Mouse (Mus musculus): ENCODE measurements around the gene Itga4. TPM values are rescaled to one million over a fixed set of nuclear protein-coding genes. Genes with fewer than 3 reads are reported as not detected.

The Itga4 gene
- polyA plus RNA-seq, 1 experiment from 2014 or later: 2.7 TPM

- Histone ChIP-seq H3K9ac (no peak overlapping the region), H3K4me3 (no peak overlapping the region), H3K4me2 (no peak overlapping the region), H3K9me3 (replicated peaks) (no peaks in the 10 kb centered on the region), H3K4me1 (replicated peaks) (no peaks in the 10 kb centered on the region), H3K27ac (no peak overlapping the region), H3K36me3 (no peaks in the 10 kb centered on the region), H3K27me3 (no peaks in the 10 kb centered on the region)
- 83% methylated on average over 3 of the region's 3 CpGs for WGBS
- ATAC-seq (replicated peaks; ENCODE audit: insufficient number of reproducible peaks, insufficient read depth, low FRiP score, low read depth): no peak
Observed at GRCm38 (mm10) chr2:79357835-79358234, 102.6 kb downstream of the Itga4 start.

- H3K4me2 ChIP-seq: no peak overlapping the region
- H3K4me3 ChIP-seq: no peak overlapping the region
- no peak for ATAC-seq (replicated peaks; ENCODE audit: insufficient number of reproducible peaks, insufficient read depth, low FRiP score, low read depth)
- H3K27ac ChIP-seq: no peak overlapping the region
- no peaks in the 10 kb centered on the region for H3K9me3 ChIP-seq (replicated peaks)
- H3K36me3 ChIP-seq: no peaks in the 10 kb centered on the region
- H3K27me3 ChIP-seq: no peaks in the 10 kb centered on the region
- 63% methylated on average over 6 of the region's 6 CpGs for WGBS
- no peaks in the 10 kb centered on the region for H3K4me1 ChIP-seq (replicated peaks)
- no peak overlapping the region for H3K9ac ChIP-seq
Observed at GRCm38 (mm10) chr2:79362029-79362428, 106.8 kb downstream of the Itga4 start.

DNA sequence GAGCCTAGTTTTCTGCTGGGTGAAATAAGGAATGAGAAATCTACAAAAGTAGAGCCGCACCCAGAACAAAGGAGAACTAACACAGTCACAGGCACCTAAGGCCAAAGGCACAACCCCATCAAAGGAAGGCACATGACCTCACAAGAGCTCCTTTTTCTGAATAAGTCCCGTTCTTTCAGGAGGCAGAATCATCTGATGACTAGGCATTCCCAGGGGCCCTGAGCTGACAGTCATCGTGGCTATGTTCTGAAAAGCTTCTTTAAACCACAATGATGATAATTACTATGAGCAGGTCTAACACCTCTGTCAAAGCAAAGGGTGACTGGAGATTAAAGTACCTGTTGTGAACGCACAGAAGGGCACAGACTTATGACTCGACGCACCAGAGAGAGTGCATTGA lies 108.7 kb downstream of the Itga4 start:
- 63% methylated on average over 6 of the region's 6 CpGs for WGBS
- no peaks in the 10 kb centered on the region for H3K9me3 ChIP-seq (replicated peaks)

DNA sequence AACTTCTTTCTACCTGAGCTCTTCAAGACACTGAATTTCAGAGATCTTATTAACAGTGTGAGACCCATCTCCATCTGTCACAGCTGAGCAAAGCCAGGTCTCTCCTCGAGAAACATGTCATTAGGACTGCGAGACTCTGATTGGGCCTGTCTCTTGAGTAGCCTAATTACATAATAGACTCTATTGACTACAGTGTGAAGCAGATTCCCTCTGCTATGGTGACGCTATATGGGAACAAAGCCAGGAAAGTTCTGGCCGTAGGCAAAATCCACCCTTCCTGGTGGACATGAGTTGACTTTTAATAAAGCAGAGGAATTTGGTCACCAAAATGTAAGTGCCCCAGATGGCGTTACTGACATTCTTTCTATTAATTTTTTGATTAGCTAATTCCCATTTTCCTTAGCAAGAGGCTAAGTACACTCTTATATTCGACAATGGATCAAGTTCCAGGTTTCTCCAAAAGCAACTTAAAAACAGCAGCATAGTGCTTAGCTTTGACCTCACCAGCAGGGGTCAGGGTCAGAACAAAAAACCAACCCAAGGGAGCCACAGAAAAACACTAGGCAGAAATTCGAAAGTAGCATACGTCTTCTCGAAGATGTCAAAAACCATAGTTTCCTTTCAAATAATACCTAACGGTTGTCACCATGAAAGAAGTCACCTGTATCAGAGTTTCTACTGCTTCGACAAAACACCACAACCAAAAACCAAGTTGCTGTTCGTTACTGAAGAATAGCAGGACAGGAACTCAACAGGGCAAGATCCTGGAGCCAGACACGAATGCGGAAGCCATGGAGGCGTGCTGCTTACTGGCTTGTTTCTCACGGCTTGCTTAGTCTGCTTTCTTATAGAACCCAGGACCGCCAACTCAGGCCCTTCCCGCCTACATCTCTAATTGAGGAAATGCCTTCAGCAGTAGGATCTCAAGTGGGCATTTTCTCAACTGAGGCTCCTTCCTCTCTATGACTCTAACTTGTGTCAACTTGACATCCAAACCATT lies 112.5 kb downstream of the Itga4 start:
- Histone ChIP-seq H3K27me3 (no peaks in the 10 kb centered on the region), H3K9ac (no peak overlapping the region), H3K4me1 (replicated peaks) (no peaks in the 10 kb centered on the region), H3K9me3 (replicated peaks) (no peaks in the 10 kb centered on the region), H3K4me2 (no peak overlapping the region), H3K27ac (no peak overlapping the region), H3K36me3 (no peaks in the 10 kb centered on the region), H3K4me3 (no peak overlapping the region)
- 66% methylated on average over 18 of the region's 18 CpGs for WGBS
- ATAC-seq (replicated peaks; ENCODE audit: insufficient number of reproducible peaks, insufficient read depth, low FRiP score, low read depth): no peak

More for the DNA sequence above, 108.7 kb downstream of the Itga4 start:
- Histone ChIP-seq H3K9ac (no peak overlapping the region), H3K27ac (no peak overlapping the region), H3K4me1 (replicated peaks) (no peaks in the 10 kb centered on the region), H3K36me3 (no peaks in the 10 kb centered on the region), H3K4me3 (no peak overlapping the region), H3K4me2 (no peak overlapping the region), H3K27me3 (no peaks in the 10 kb centered on the region)
- no peak for ATAC-seq (replicated peaks; ENCODE audit: insufficient number of reproducible peaks, insufficient read depth, low FRiP score, low read depth)

DNA sequence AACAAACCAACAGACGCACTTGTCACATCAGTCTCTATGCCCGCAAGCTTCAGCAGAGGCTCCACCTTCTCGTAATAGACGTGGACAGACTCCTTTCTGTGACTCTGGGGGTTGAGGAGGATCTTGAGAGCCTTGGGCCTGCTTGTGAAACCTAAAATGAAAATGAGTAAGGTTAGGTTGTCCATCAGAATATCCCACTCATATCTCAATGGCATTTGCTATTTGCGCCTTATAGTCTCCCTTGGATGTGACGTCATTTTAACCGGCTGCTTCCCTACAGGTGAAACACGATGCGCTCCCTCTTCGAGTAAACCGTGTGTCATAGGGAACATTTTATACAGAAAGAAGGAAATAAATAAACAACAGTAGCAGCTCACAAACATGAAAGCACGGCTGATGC lies 113.4 kb downstream of the Itga4 start:
- H3K4me3 ChIP-seq: no peak overlapping the region
- no peak overlapping the region for H3K27ac ChIP-seq
- no peaks in the 10 kb centered on the region for H3K27me3 ChIP-seq
- 85% methylated on average over 12 of the region's 12 CpGs for WGBS
- no peaks in the 10 kb centered on the region for H3K4me1 ChIP-seq (replicated peaks)
- no peaks in the 10 kb centered on the region for H3K9me3 ChIP-seq (replicated peaks)
- H3K4me2 ChIP-seq: no peak overlapping the region
- H3K9ac ChIP-seq: no peak overlapping the region
- H3K36me3 ChIP-seq: no peaks in the 10 kb centered on the region
- ATAC-seq (replicated peaks; ENCODE audit: insufficient number of reproducible peaks, insufficient read depth, low FRiP score, low read depth): no peak

GRCm38 (mm10) chr2:79369061-79369524 lies 113.9 kb downstream of the Itga4 start:
- Histone ChIP-seq H3K9me3 (replicated peaks) (no peaks in the 10 kb centered on the region), H3K4me1 (replicated peaks) (no peaks in the 10 kb centered on the region), H3K4me3 (no peak overlapping the region), H3K36me3 (no peaks in the 10 kb centered on the region), H3K4me2 (no peak overlapping the region), H3K9ac (no peak overlapping the region), H3K27me3 (no peaks in the 10 kb centered on the region), H3K27ac (no peak overlapping the region)
- ATAC-seq (replicated peaks; ENCODE audit: insufficient number of reproducible peaks, insufficient read depth, low FRiP score, low read depth): no peak; the same call in 1 of the 2 replicates
- 79% methylated on average over 7 of the region's 7 CpGs for WGBS

DNA sequence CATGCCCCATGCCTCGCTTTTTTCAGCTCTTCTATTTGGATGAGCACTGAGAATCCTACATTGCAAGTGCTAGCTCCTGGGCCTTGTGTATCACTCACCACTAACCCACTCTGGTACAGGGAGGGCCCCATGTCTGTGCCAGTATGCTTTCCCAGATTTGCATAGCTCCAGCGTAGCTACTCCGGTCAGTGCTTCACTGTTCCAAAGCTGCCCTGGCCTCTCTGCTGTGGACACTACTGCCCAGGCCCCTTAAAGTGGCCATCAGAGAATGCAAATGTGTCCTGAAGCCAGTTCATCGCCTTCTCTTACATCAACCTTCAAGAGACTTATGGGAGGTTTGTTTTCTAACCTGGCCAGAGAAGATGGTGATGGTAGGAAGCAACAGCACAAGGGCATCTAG lies 114.7 kb downstream of the Itga4 start:
- WGBS: 87% methylated on average over 4 of the region's 4 CpGs

DNA sequence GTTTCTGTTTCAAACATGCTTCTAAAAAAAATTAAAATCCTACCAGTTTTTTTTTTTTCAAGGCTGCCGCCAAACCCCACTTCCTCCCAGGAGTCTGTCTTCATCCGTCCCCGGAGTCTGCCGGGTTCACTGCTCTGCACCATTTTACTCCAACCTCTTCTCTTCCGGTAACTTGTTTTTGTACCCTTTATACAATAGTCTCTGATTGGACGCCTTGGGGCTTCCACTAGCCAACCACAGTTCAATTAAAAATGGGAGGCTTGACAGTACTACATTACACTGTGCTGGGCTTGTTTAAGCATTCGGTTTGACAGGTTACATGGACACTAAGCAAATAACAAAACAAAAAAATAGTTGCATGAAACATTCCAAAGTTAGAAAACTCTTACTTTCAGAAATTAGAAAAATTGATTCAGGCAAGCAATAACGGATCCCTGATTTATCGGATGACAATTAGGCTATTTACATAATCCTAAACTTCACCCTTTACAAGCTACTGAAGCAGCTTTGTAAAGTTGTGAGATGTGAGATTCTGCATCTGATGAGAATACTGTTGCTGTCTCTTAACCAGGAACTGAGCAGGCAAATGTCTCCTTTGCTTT lies 115.6 kb downstream of the Itga4 start:
- H3K4me3 ChIP-seq: peak overlapping the region; percentile 22
- H3K9ac ChIP-seq: no peak overlapping the region
- no peaks in the 10 kb centered on the region for H3K27me3 ChIP-seq
- 71% methylated on average over 9 of the region's 9 CpGs for WGBS
- no peaks in the 10 kb centered on the region for H3K9me3 ChIP-seq (replicated peaks)
- H3K4me1 ChIP-seq (replicated peaks): no peaks in the 10 kb centered on the region
- no peak for ATAC-seq (replicated peaks; ENCODE audit: insufficient number of reproducible peaks, insufficient read depth, low FRiP score, low read depth)
- peak overlapping the region; percentile 34 for H3K4me2 ChIP-seq
- no peak overlapping the region for H3K27ac ChIP-seq
- H3K36me3 ChIP-seq: no peaks in the 10 kb centered on the region

More for the DNA sequence above, 114.7 kb downstream of the Itga4 start:
- Histone ChIP-seq H3K4me3 (no peak overlapping the region), H3K4me2 (no peak overlapping the region), H3K4me1 (replicated peaks) (no peaks in the 10 kb centered on the region), H3K36me3 (no peaks in the 10 kb centered on the region), H3K9me3 (replicated peaks) (no peaks in the 10 kb centered on the region), H3K27me3 (no peaks in the 10 kb centered on the region), H3K27ac (no peak overlapping the region), H3K9ac (no peak overlapping the region)
- ATAC-seq (replicated peaks; ENCODE audit: insufficient number of reproducible peaks, insufficient read depth, low FRiP score, low read depth): no peak

DNA sequence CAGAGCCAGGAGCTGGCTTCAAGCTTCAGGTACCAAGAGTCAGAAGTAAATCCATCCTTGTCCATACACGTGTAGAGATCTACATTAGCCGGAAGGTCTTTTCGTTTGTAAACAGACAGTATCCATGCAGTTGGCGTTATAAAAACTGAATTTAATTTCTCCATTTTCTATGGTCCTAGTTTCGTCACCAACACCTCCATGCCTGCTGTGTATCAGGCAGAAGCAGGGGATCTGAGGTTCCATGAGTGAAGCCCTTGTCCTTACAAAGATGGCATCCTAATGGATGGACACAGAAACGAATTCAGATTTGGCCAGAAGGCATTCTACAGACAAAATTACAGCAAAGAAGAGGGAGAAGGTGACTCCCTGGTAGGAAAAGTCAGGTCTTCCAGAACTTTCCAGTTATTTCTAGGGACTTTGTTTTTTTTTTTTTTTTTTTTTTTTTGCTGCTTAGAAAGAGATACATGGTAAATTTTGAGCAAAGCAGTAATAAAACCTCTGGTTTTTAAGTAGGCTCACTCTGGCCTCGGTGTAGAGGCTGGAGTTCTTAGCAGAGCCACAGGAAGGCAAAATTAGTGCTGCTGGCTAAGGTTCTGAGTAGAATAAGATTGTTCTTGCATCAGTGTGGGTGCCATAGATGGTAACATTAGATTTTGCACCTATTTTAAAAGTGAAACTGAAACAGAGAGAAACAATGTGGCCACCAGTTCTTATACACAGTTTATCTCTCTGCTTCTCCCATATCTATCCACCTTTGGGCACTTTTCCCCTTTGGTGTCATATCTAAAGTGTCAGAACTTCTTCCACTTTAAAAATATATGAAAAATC lies 116.3 kb downstream of the Itga4 start:
- H3K36me3 ChIP-seq: no peaks in the 10 kb centered on the region
- no peaks in the 10 kb centered on the region for H3K9me3 ChIP-seq (replicated peaks)
- no peaks in the 10 kb centered on the region for H3K27me3 ChIP-seq
- WGBS: 78% methylated on average over 7 of the region's 7 CpGs
- no peak for ATAC-seq (replicated peaks; ENCODE audit: insufficient number of reproducible peaks, insufficient read depth, low FRiP score, low read depth)
- no peak overlapping the region for H3K27ac ChIP-seq
- H3K9ac ChIP-seq: no peak overlapping the region
- H3K4me3 ChIP-seq: no peak overlapping the region
- no peaks in the 10 kb centered on the region for H3K4me1 ChIP-seq (replicated peaks)
- H3K4me2 ChIP-seq: no peak overlapping the region

- H3K4me1 ChIP-seq (replicated peaks): no peaks in the 10 kb centered on the region
- H3K36me3 ChIP-seq: no peaks in the 10 kb centered on the region
- no peak overlapping the region for H3K4me3 ChIP-seq
- 77% methylated on average over 2 of the region's 2 CpGs for WGBS
- no peak for ATAC-seq (replicated peaks; ENCODE audit: insufficient number of reproducible peaks, insufficient read depth, low FRiP score, low read depth)
- no peaks in the 10 kb centered on the region for H3K9me3 ChIP-seq (replicated peaks)
- H3K27me3 ChIP-seq: no peaks in the 10 kb centered on the region
- no peak overlapping the region for H3K27ac ChIP-seq
- no peak overlapping the region for H3K9ac ChIP-seq
- no peak overlapping the region for H3K4me2 ChIP-seq
Observed at GRCm38 (mm10) chr2:79372154-79372467, 116.9 kb downstream of the Itga4 start.

DNA sequence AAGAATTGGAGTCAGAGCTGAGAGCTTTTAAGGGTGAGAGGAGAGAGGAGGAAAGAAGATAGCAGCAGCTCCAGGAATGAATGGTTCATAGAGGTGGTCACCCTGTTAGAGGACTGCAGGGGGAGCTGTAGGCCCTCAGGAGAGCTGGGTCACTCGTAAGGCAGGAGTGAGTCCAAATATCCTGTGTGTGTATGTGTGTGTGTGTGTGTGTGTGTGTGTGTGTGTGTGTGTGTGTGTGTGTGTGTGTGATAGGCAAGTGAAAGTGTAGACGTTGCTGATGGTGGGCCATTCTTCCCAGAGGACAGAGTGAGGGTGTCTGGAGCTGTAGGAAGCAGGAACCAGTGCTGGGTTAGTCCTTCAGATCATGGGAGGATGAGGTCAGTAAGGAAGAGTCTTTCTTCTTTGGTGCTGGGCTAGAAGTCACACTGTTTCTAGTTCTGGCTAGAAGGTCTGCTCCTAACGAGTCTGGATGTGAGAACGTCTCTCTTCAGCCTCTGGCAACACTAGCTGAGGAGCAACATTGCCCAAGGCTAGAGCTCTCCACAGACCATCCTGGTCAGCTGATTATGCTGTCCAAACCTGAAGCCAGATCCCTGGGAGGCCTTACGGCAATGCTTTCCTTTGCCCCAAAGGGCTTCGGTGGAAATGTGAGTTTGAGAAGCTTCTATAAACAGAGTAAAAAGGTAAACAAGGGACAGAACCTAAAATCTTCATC lies 117.4 kb downstream of the Itga4 start:
- Histone ChIP-seq H3K27me3 (no peaks in the 10 kb centered on the region), H3K27ac (no peak overlapping the region), H3K9ac (no peak overlapping the region), H3K4me1 (replicated peaks) (no peaks in the 10 kb centered on the region), H3K36me3 (no peaks in the 10 kb centered on the region), H3K9me3 (replicated peaks) (no peaks in the 10 kb centered on the region), H3K4me2 (no peak overlapping the region), H3K4me3 (no peak overlapping the region)
- ATAC-seq (replicated peaks; ENCODE audit: insufficient number of reproducible peaks, insufficient read depth, low FRiP score, low read depth): no peak
- WGBS: 42% methylated on average over 6 of the region's 6 CpGs

All from heart, embryonic 15.5 days (tissue).